9 mouse cellular contexts compared by ENCODE assay signal in the genomic region with DNA sequence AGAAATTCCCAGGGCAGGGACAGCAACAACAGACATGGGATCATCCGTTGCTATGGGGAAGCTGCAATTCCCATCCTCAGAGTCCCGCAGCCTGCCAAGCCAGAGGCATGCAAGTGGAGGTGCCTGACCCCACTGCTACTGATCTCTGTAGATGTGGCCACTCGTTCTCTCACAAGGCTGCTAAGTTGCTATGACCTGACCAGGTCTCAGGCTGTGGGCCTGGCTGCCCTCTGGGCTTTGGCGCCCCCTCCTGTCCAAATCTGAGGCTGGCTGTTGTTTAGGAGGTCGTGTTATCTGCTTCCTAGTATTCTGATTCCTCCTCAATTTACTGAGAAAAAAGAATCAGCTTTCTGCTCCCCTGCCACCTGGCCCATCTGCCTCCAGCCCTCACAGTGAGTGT. TPM values are rescaled to one million over a fixed set of nuclear protein-coding genes. Genes with fewer than 3 reads are reported as not detected.
DNase-seq lines count a peak whose midpoint lies in the region; ATAC-seq and TF ChIP-seq lines count a peak whose summit lies in the region.
"Had no signal": no experiment of that assay in that cellular context is flagged by ENCODE, and none has a peak within 500 bp of the region (broad histone marks: within the 10 kb centered on the region; RNA-seq: fewer than 3 reads in every experiment).

No protein-coding gene starts in this region.

- TF ChIP-seq EP300 in heart, adult 2 months (IDR thresholded peaks at IDR 0.05; ENCODE audit: insufficient read depth, low read depth, low read length) = 0 out of 2 replicates have a peak, but pooled peaks have one; percentile 27

- TF ChIP-seq POLR2A in heart, adult 2 months (IDR thresholded peaks at IDR 0.05; ENCODE audit: insufficient read depth, low read depth, low read length) = no peak

- DNase-seq in layer of hippocampus, adult 2 months (ENCODE audit: low spot score in 2 of 2) = peak in 1 of 2 experiments; percentile 52
- no peak for DNase-seq in layer of hippocampus, postnatal 14 days (ENCODE audit: low spot score in 2 of 2)
- peak; percentile 57 to 64 for DNase-seq in adrenal gland, adult 18-20 months (ENCODE audit: low spot score in 2 of 2)
- DNase-seq in embryo, embryonic 10.5 days (ENCODE audit: low spot score) = peak; percentile 63
- peak; percentile 60 to 75 for DNase-seq in heart, adult 2 months
- DNase-seq in lung, postnatal 4 days = peak; percentile 41 to 71
- DNase-seq in spleen, postnatal 10 days (ENCODE audit: low spot score in 2 of 2) = peak; percentile 63 to 84

- H3K36me3 ChIP-seq in heart, adult 2 months (ENCODE audit: control insufficient read depth, insufficient read depth, low read length) = peaks cover 7% of the 10 kb centered on the region
- H3K36me3 ChIP-seq in kidney, embryonic 14.5 days (ENCODE audit: control insufficient read depth, insufficient read depth, low read length) = no peaks in the 10 kb centered on the region
- H3K36me3 ChIP-seq: liver, embryonic 15.5 days had no signal

- no peak overlapping the region for H3K4me3 ChIP-seq in layer of hippocampus, adult 2 months
- H3K4me3 ChIP-seq in heart, adult 2 months = no peak overlapping the region
- H3K4me3 ChIP-seq in kidney, embryonic 14.5 days (ENCODE audit: low read length) = no peak overlapping the region
- H3K4me3 ChIP-seq: liver, embryonic 15.5 days had no signal

- H3K27me3 ChIP-seq in heart, adult 2 months (ENCODE audit: control insufficient read depth, insufficient read depth, low read length) = no peaks in the 10 kb centered on the region
- H3K27me3 ChIP-seq in kidney, embryonic 14.5 days (ENCODE audit: control insufficient read depth, insufficient read depth, low read length) = no peaks in the 10 kb centered on the region
- H3K27me3 ChIP-seq: liver, embryonic 15.5 days had no signal

- no peaks in the 10 kb centered on the region for H3K79me2 ChIP-seq in heart, adult 2 months (replicated peaks; ENCODE audit: control insufficient read depth, insufficient read depth, low read length)

- 24% methylated on average over 5 of the region's 5 CpGs for WGBS in heart, adult 2 months
- 38% methylated on average over 5 of the region's 5 CpGs for WGBS in kidney, embryonic 14.5 days

- peaks cover 10% of the 10 kb centered on the region for H3K4me1 ChIP-seq in heart, adult 2 months (ENCODE audit: control insufficient read depth, insufficient read depth, low read length)
- H3K4me1 ChIP-seq in kidney, embryonic 14.5 days (ENCODE audit: control insufficient read depth, insufficient read depth, low read length) = peaks cover 4% of the 10 kb centered on the region; the same call in 1 of the 2 replicates
- H3K4me1 ChIP-seq: liver, embryonic 15.5 days had no signal

- peak; percentile 78 for TF ChIP-seq CTCF in layer of hippocampus, adult 2 months (conservative IDR thresholded peaks at IDR 0.05)
- peak; percentile 84 for TF ChIP-seq CTCF in heart, adult 2 months (IDR thresholded peaks at IDR 0.05)

- intact Hi-C loops in heart, adult 2 months (cut with DNase I) = loop anchor here (1.0 to 10.0 kb wide), 2 partner anchors 200 to 451 kb away; a partner anchor contains a TSS

- H3K27ac ChIP-seq in layer of hippocampus, adult 2 months = peak overlapping the region; percentile 78
- H3K27ac ChIP-seq in heart, adult 2 months = peak overlapping the region; percentile 71
- H3K27ac ChIP-seq in kidney, embryonic 14.5 days (ENCODE audit: low read depth, low read length) = no peak overlapping the region
- H3K27ac ChIP-seq: liver, embryonic 15.5 days had no signal

- H3K4me2 ChIP-seq in kidney, embryonic 14.5 days (replicated peaks; ENCODE audit: low read depth, low read length) = no peak overlapping the region
- H3K4me2 ChIP-seq: liver, embryonic 15.5 days had no signal

- no peaks in the 10 kb centered on the region for H3K9me3 ChIP-seq in kidney, embryonic 14.5 days (ENCODE audit: control insufficient read depth, low read length)
- H3K9me3 ChIP-seq: liver, embryonic 15.5 days had no signal

- H3K9ac ChIP-seq in heart, adult 2 months (ENCODE audit: low read depth, low read length) = peak overlapping the region; percentile 38; the same call in 1 of the 2 replicates
- no peak overlapping the region for H3K9ac ChIP-seq in kidney, embryonic 14.5 days (ENCODE audit: low read depth, low read length)
- H3K9ac ChIP-seq: liver, embryonic 15.5 days had no signal

- peak; percentile 64; the same call in 1 of the 2 replicates for ATAC-seq in kidney, embryonic 14.5 days (ENCODE audit: low FRiP score, low TSS enrichment)

RNA-seq across cellular contexts. Expression of a gene that starts 29.4 kb away (rescaled TPM):
- 10 to 100 TPM in 1 of 2 experiments, 1 to 10 TPM in 1; 9.7 to 11.0 TPM for total RNA-seq in layer of hippocampus, adult 2 months (2021)
- total RNA-seq in layer of hippocampus, postnatal 14 days (2021) = 1 to 10 TPM; 9.1 to 9.7 TPM
- 1 to 10 TPM; 7.9 to 8.2 TPM for total RNA-seq in adrenal gland, adult 18-20 months (2021)
- total RNA-seq in heart, adult 2 months (2021) = 10 to 100 TPM; 34.8 to 57.6 TPM
- polyA plus RNA-seq in heart, adult 2 months (2012; rRNA removed) = 37.8 and 50.5 TPM in 2 replicates
- polyA plus RNA-seq in kidney, embryonic 14.5 days (2014; fragmentation: Nextera tagmentation; extraction: Ambion mirVana) = 17.3 and 18.2 TPM in 2 replicates

Comparison
In these comparisons a context has a peak if more than half of its experiments do, and no peak if none do; other contexts are left out.
1. DNase-seq: peak in adrenal gland, adult 18-20 months (2 of 2), embryo, embryonic 10.5 days (single experiment), heart, adult 2 months (2 of 2), lung, postnatal 4 days (2 of 2) and spleen, postnatal 10 days (2 of 2); none in layer of hippocampus, postnatal 14 days (0 of 2).